Comparison of ENCODE assay signal across 23 mouse cellular contexts in genomic region chr15:78443857-78444256, GRCm38 (mm10). TPM values are rescaled to one million over a fixed set of nuclear protein-coding genes. Genes with fewer than 3 reads are reported as not detected.
"Had no signal": no experiment of that assay in that cellular context is flagged by ENCODE, and none has a peak within 500 bp of the region (broad histone marks: within the 10 kb centered on the region; RNA-seq: fewer than 3 reads in every experiment).

No protein-coding gene starts in this region.

- ATAC-seq: intestine, embryonic 16.5 days; liver, embryonic 12.5 days had no signal

- H3K4me3 ChIP-seq: limb, embryonic 15.5 days; liver, embryonic 12.5 days had no signal

- H3K9ac ChIP-seq: limb, embryonic 15.5 days; liver, embryonic 12.5 days; lung, embryonic 14.5 days had no signal

- H3K36me3 ChIP-seq: limb, embryonic 15.5 days; liver, embryonic 12.5 days had no signal

- H3K9me3 ChIP-seq: limb, embryonic 15.5 days; liver, embryonic 12.5 days had no signal

- H3K4me2 ChIP-seq: limb, embryonic 15.5 days; liver, embryonic 12.5 days; lung, embryonic 14.5 days; midbrain, embryonic 11.5 days had no signal

- H3K27ac ChIP-seq: limb, embryonic 15.5 days; liver, embryonic 12.5 days had no signal

- H3K27me3 ChIP-seq: limb, embryonic 15.5 days had no signal

- DNase-seq: kidney, adult 9 months; kidney, postnatal 14 days; left cerebral cortex, postnatal 4 days; lung, embryonic 14.5 days; lung, postnatal 10 days; lung, postnatal 4 days; right cerebral cortex, postnatal 4 days; spleen, adult 18-20 months; thymus, postnatal 36 days had no signal

RNA-seq across cellular contexts. Expression of gene Kctd17, which starts 15.5 kb away (rescaled TPM):
- total RNA-seq: neutrophil, adult 5-6 weeks had no signal

RNA-seq across cellular contexts. Expression of gene Tmprss6, which starts 24.6 kb away (rescaled TPM):
- total RNA-seq: layer of hippocampus, postnatal 14 days; left cerebral cortex, postnatal 10 days; left cerebral cortex, postnatal 4 days; megakaryocyte, adult 5-6 weeks; neutrophil, adult 5-6 weeks had no signal
- polyA plus RNA-seq: neural tube, embryonic 11.5 days had no signal

RNA-seq across cellular contexts. Expression of gene Tex33, which starts 48.1 kb away (rescaled TPM):
- total RNA-seq: layer of hippocampus, adult 8-10 months; left cerebral cortex, adult 18-20 months; left cerebral cortex, postnatal 4 days; megakaryocyte, adult 5-6 weeks; neutrophil, adult 5-6 weeks had no signal
- polyA plus RNA-seq: intestine, embryonic 16.5 days; large intestine, adult 2 months; limb, embryonic 15.5 days; liver, embryonic 12.5 days; liver, embryonic 16.5 days; lung, embryonic 14.5 days; midbrain, embryonic 11.5 days; neural tube, embryonic 11.5 days; stomach, embryonic 14.5 days had no signal
